Mouse (Mus musculus): ENCODE data around the gene Map3k11. TPM values are rescaled to one million over a fixed set of nuclear protein-coding genes. Genes with fewer than 3 reads are reported as not detected.
A peak's percentile ranks its signal among the peaks of the same experiment; 100 is the strongest.

The Map3k11 gene
- polyA plus RNA-seq, 1 experiment from 2014 or later, result 14.4 TPM

GRCm38 (mm10) chr19:5693801-5694200 lies 5.3 kb downstream of the Map3k11 start:
- no peak overlapping the region for H3K27ac ChIP-seq
- no peaks in the 10 kb centered on the region for H3K9me3 ChIP-seq
- peaks cover 77% of the 10 kb centered on the region for H3K36me3 ChIP-seq
- 87% methylated on average over 6 of the region's 6 CpGs for WGBS
- H3K4me2 ChIP-seq, result 0 out of 2 replicates have a peak overlapping the region, but pooled peaks have one; percentile 100
- H3K9ac ChIP-seq, result 0 out of 2 replicates have a peak overlapping the region, but pooled peaks have one; percentile 93
- H3K4me3 ChIP-seq, result 0 out of 2 replicates have a peak overlapping the region, but pooled peaks have one; percentile 4
- H3K4me1 ChIP-seq (replicated peaks), result peaks cover 52% of the 10 kb centered on the region
- H3K27me3 ChIP-seq, result peaks cover 12% of the 10 kb centered on the region
- ATAC-seq (ENCODE audit: low FRiP score), result no peak

- Histone ChIP-seq H3K27ac (no peak overlapping the region; the same call in 1 of the 2 replicates), H3K4me3 (peak overlapping the region; percentile 37), H3K9ac (peak overlapping the region; percentile 60), H3K36me3 (peaks cover 92% of the 10 kb centered on the region), H3K9me3 (no peaks in the 10 kb centered on the region), H3K4me1 (replicated peaks) (peaks cover 34% of the 10 kb centered on the region), H3K27me3 (peaks cover 12% of the 10 kb centered on the region), H3K4me2 (peak overlapping the region; percentile 54)
- 10% methylated on average over 41 of the region's 41 CpGs for WGBS
- no peak for ATAC-seq (ENCODE audit: low FRiP score)
Measured at GRCm38 (mm10) chr19:5695849-5696462, 7.4 kb downstream of the Map3k11 start.

DNA sequence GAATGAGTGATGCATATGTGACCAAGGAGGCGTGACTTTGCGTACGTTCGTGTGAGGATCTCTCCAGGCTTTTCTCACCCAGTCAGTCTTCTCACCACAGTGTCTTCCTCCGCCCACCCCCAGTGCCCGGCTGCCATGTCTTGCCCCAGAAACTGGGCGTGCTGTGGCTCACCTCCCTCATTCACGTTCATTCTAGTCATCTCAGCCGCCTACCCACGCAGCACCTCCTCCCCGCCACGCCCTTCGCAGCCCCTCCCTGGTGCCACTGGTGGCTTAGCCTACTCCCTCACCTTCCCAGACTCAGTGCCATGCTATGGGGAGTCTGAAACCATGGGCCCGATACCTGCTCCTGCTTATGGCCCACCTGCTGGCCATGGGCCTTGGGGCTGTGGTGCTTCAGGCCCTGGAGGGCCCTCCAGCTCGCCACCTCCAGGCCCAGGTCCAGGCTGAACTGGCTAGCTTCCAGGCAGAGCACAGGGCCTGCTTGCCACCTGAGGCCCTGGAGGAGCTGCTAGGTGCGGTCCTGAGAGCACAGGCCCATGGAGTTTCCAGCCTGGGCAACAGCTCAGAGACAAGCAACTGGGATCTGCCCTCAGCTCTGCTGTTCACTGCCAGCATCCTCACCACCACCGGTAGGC lies 15.7 kb downstream of the Map3k11 start, which contains the start of gene Kcnk7:
Kcnk7 (plus strand) TSS at position 205 of the 638 bp plus-strand sequence.
- no peaks in the 10 kb centered on the region for H3K27me3 ChIP-seq
- H3K4me2 ChIP-seq, result no peak within 1 kb of the TSS
- H3K4me3 ChIP-seq, result no peak within 1 kb of the TSS
- H3K9ac ChIP-seq, result no peak within 1 kb of the TSS
- no peak within 1 kb of the TSS; the same call in 1 of the 2 replicates for H3K27ac ChIP-seq
- ATAC-seq (ENCODE audit: low FRiP score), result no peak
- no peaks in the 10 kb centered on the region for H3K9me3 ChIP-seq
- H3K36me3 ChIP-seq, result peaks cover 80% of the 10 kb centered on the region
- WGBS, result 77% methylated on average over 17 of the region's 17 CpGs
- peaks cover 7% of the 10 kb centered on the region; the same call in 1 of the 2 replicates for H3K4me1 ChIP-seq (replicated peaks)

DNA sequence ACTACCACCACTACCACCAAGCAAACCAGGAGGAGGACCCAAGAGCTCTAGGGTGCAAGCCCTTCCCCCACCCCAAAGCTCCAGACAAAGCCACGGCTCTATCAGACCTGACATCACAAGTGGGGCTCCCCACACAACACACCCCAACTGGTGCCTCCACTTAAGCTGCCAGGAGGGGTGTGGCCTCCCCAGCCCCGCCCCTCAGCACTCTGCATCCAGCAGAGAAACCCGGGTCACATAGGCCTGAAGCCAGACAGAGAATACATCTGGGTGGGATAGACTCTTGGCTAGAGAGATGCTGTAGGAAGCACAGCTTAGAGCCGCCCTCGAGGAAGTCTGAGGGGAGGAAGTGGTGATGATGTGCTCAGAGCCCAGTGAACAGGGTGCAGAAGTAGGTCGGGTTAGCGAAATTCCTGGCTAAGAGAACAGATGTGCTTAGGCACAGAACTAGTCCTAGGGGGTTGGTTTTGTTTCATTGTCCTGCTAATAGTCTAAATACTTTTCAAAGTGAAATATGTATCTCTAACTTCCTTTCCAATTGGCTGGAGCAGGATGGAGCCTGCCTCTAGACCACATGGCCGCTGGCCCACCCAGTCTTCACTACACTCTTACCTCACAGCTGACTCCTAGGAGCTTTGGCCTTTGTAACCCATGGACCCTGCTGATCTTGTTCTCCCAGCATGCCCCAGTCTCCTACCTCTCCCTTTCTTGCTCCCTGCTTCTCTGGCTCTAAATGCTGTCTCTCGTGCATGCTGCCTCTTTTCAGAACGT lies 16.4 kb downstream of the Map3k11 start:
- H3K9me3 ChIP-seq, result no peaks in the 10 kb centered on the region
- no peak overlapping the region for H3K4me2 ChIP-seq
- H3K9ac ChIP-seq, result no peak overlapping the region
- no peaks in the 10 kb centered on the region for H3K27me3 ChIP-seq
- H3K36me3 ChIP-seq, result peaks cover 78% of the 10 kb centered on the region
- no peak overlapping the region for H3K4me3 ChIP-seq
- peaks cover 7% of the 10 kb centered on the region; the same call in 1 of the 2 replicates for H3K4me1 ChIP-seq (replicated peaks)
- 50% methylated on average over 10 of the region's 10 CpGs for WGBS
- H3K27ac ChIP-seq, result no peak overlapping the region; the same call in 1 of the 2 replicates
- ATAC-seq (ENCODE audit: low FRiP score), result no peak

DNA sequence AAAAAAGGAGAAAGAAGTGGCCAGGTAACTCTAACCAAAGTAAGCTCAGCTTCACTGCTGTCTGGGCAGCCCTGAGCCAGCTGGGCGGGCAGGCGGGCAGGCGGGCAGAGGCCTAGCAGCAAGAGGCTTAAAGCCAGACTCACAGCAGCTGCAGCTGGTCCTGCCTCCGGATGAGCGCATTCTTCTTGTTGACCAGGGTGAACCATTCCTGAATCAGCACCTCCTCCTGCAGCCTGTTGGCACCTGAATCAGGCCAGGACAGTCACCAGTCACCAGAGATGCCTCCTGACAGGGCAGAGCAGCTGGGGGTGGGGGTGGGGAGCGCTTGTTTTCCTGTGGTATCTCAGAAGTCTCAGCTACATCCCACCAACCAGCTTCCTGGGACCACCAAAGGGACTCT lies 21.5 kb downstream of the Map3k11 start:
- ATAC-seq (ENCODE audit: low FRiP score), result no peak
- Histone ChIP-seq H3K4me3 (no peak overlapping the region), H3K4me1 (replicated peaks) (peaks cover 8% of the 10 kb centered on the region), H3K27ac (no peak overlapping the region), H3K36me3 (peaks cover 78% of the 10 kb centered on the region), H3K9ac (no peak overlapping the region), H3K4me2 (no peak overlapping the region), H3K27me3 (no peaks in the 10 kb centered on the region), H3K9me3 (no peaks in the 10 kb centered on the region)
- WGBS, result 95% methylated on average over 6 of the region's 6 CpGs

GRCm38 (mm10) chr19:5710581-5710980 lies 22.0 kb downstream of the Map3k11 start:
- Histone ChIP-seq H3K9ac (no peak overlapping the region), H3K27ac (no peak overlapping the region), H3K27me3 (no peaks in the 10 kb centered on the region), H3K4me1 (replicated peaks) (peaks cover 9% of the 10 kb centered on the region), H3K9me3 (no peaks in the 10 kb centered on the region), H3K4me2 (no peak overlapping the region), H3K4me3 (no peak overlapping the region), H3K36me3 (peaks cover 79% of the 10 kb centered on the region)
- ATAC-seq (ENCODE audit: low FRiP score), result no peak
- 71% methylated on average over 8 of the region's 8 CpGs for WGBS

DNA sequence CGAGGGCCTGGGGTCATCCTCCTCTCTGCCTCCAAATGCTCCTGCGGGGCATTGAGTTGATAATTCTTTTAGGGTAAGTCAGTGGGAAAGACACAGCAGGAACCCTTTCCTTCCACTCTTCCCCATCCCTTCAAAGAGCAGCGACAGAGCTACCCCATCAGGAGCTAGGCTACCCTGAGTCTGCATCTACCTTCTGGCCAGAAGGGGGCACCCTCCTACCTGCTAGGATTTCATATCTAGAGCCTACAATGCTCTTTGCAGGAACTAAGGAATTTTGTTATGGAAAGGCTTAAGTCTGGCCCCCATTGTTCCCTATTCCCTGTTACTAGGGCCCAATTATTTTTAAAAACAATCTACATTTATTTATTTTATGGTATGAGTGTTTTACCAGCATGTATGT lies 22.7 kb downstream of the Map3k11 start:
- H3K9ac ChIP-seq, result no peak overlapping the region
- H3K4me2 ChIP-seq, result no peak overlapping the region
- peaks cover 75% of the 10 kb centered on the region for H3K36me3 ChIP-seq
- no peak for ATAC-seq (ENCODE audit: low FRiP score)
- H3K4me1 ChIP-seq (replicated peaks), result peaks cover 14% of the 10 kb centered on the region
- H3K27ac ChIP-seq, result no peak overlapping the region
- no peaks in the 10 kb centered on the region for H3K9me3 ChIP-seq
- no peak overlapping the region for H3K4me3 ChIP-seq
- WGBS, result 7% methylated on average over 3 of the region's 3 CpGs
- H3K27me3 ChIP-seq, result no peaks in the 10 kb centered on the region

GRCm38 (mm10) chr19:5711907-5712460 lies 23.4 kb downstream of the Map3k11 start:
- H3K9ac ChIP-seq, result no peak overlapping the region

GRCm38 (mm10) chr19:5713255-5713654 lies 24.7 kb downstream of the Map3k11 start:
- Histone ChIP-seq H3K4me1 (replicated peaks) (peaks cover 26% of the 10 kb centered on the region), H3K27me3 (no peaks in the 10 kb centered on the region), H3K27ac (no peak overlapping the region), H3K9me3 (no peaks in the 10 kb centered on the region), H3K4me2 (no peak overlapping the region), H3K9ac (no peak overlapping the region), H3K4me3 (no peak overlapping the region), H3K36me3 (peaks cover 65% of the 10 kb centered on the region)
- WGBS, result 79% methylated on average over 5 of the region's 5 CpGs
- ATAC-seq (ENCODE audit: low FRiP score), result no peak

More at GRCm38 (mm10) chr19:5711907-5712460, 23.4 kb downstream of the Map3k11 start:
- ATAC-seq (ENCODE audit: low FRiP score), result no peak
- 93% methylated on average over 14 of the region's 14 CpGs for WGBS
- no peak overlapping the region for H3K4me2 ChIP-seq
- H3K4me3 ChIP-seq, result no peak overlapping the region
- H3K4me1 ChIP-seq (replicated peaks), result peaks cover 22% of the 10 kb centered on the region
- H3K9me3 ChIP-seq, result no peaks in the 10 kb centered on the region
- H3K27me3 ChIP-seq, result no peaks in the 10 kb centered on the region
- peaks cover 70% of the 10 kb centered on the region for H3K36me3 ChIP-seq
- no peak overlapping the region for H3K27ac ChIP-seq

- Histone ChIP-seq H3K4me2 (no peak overlapping the region), H3K36me3 (peaks cover 65% of the 10 kb centered on the region), H3K27me3 (no peaks in the 10 kb centered on the region), H3K4me3 (no peak overlapping the region), H3K27ac (no peak overlapping the region), H3K9me3 (no peaks in the 10 kb centered on the region), H3K4me1 (replicated peaks) (peaks cover 26% of the 10 kb centered on the region), H3K9ac (no peak overlapping the region)
- 17% methylated on average over 2 of the region's 2 CpGs for WGBS
- no peak for ATAC-seq (ENCODE audit: low FRiP score)
Measured at GRCm38 (mm10) chr19:5713730-5714129, 25.2 kb downstream of the Map3k11 start.

DNA sequence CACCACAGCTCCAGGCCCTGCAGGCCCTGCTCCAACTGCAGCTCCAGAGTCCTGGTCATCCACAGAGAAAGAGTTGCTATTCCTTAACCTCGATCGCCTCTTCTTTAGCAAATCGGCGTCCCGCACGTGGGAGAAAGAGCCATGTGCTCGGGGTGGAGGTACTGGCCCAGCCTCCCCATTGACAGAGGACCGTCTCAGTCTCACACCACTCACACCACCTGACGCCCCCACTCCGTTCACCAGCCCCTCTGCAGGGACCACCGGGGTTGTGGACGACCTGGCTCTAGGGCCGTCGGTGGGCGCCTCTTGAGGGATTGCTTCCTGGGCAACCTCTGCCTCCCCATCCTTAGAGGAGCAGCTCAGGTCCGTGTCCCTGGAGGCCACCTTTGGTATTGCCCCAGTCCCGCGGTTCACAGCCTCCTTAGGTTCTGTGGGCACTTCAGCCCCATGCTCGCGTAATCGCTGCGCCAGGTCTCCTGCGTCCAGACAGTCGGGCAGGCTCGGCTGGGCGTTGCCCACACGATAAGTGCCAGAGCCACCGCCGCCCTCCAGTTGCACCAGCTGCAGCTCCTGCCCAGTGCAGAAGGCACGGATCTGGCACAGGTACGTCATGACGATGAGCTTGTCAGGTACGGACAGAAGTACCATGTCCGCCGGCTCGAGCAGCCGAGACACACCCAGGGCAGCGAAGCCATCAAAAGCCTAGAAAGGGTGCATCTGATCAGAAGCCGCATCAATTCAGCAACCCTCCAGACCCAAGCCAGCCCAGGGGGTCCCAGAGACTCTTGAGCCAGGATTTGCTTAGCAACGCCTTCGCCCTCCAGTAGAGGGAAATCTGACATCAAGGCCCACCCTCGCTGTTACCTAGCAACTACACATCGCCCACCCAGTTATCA lies 27.5 kb downstream of the Map3k11 start:
- no peak overlapping the region for H3K27ac ChIP-seq
- H3K36me3 ChIP-seq, result peaks cover 67% of the 10 kb centered on the region
- WGBS, result 17% methylated on average over 43 of the region's 43 CpGs

More for the DNA sequence above, 27.5 kb downstream of the Map3k11 start:
- peaks cover 26% of the 10 kb centered on the region for H3K4me1 ChIP-seq (replicated peaks)
- H3K9me3 ChIP-seq, result no peaks in the 10 kb centered on the region
- ATAC-seq (ENCODE audit: low FRiP score), result peak; percentile 72
- peak overlapping the region; percentile 38 for H3K4me2 ChIP-seq
- H3K9ac ChIP-seq, result peak overlapping the region; percentile 40; the same call in 1 of the 2 replicates
- peak overlapping the region; percentile 11; the same call in 1 of the 2 replicates for H3K4me3 ChIP-seq
- no peaks in the 10 kb centered on the region for H3K27me3 ChIP-seq

All from hindbrain, embryonic 13.5 days (tissue).